Mouse (Mus musculus) ES-Bruce4 (cell line): ENCODE data around the gene Tmeff1.

Experiments used
- EP300 ChIP-seq: IDR thresholded peaks from 2 replicates; pipeline ENCODE4 v1.6.1; 2011; ENCODE audit warnings: low read depth, low read length; ENCODE audit not compliant: insufficient read depth
- POLR2A ChIP-seq: IDR thresholded peaks from one replicate; pipeline ENCODE4 v1.8.1; 2011; ENCODE audit warnings: low read length; ENCODE audit not compliant: insufficient read depth

- TF ChIP-seq POLR2A (no peak), EP300 (no peak)
These were observed 7.4 kb downstream of the Tmeff1 start for GRCm38 (mm10) chr4:48592328-48592727.
